Mouse (Mus musculus) bone marrow, adult 2 months (tissue): ENCODE measurements around the gene Rptor. TPM values are rescaled to one million over a fixed set of nuclear protein-coding genes. Genes with fewer than 3 reads are reported as not detected.

Experiments used
- H3K27ac ChIP-seq: fragments of 200-500 bp; 2 replicates; pipeline ENCODE4 v1.5.1; 2012; ENCODE audit warnings: low read depth, mild to moderate bottlenecking, control low read depth, inconsistent platforms, low read length; ENCODE audit not compliant: control insufficient read depth, poor library complexity, insufficient read depth
- H3K4me1 ChIP-seq: fragments of 200-500 bp; 2 replicates; pipeline ENCODE4 v1.6.1; 2011; ENCODE audit warnings: low read length; ENCODE audit not compliant: control insufficient read depth, insufficient read depth
- H3K4me3 ChIP-seq: fragments of 200-500 bp; replicated peaks from 2 replicates; pipeline ENCODE3; 2011; ENCODE audit warnings: mild to moderate bottlenecking, low read depth, low read length, control low read depth; ENCODE audit not compliant: control insufficient read depth
- CTCF ChIP-seq: fragments of 200-500 bp; IDR thresholded peaks from 2 replicates; pipeline ENCODE4 v1.5.1; 2011; ENCODE audit warnings: low read length, control low read depth; ENCODE audit not compliant: control insufficient read depth, insufficient read depth
- POLR2A ChIP-seq: fragments of 200-500 bp; IDR thresholded peaks from 2 replicates; pipeline ENCODE4 v1.6.1; 2011; ENCODE audit warnings: low read depth, mild to moderate bottlenecking, control low read depth, low read length, borderline replicate concordance; ENCODE audit not compliant: control insufficient read depth
- WGBS: fragments of 180-500 bp; shearing (Covaris S2); methylation state at CpG from one replicate; pipeline ENCODE4 v1.1.7; 2018; 5-methylcytosine and 5-hydroxymethylcytosine counted together
- polyA plus RNA-seq: library from polyadenylated mRNA; stranded (reverse); fragments of >200 nt; gene quantifications from 2 replicates; pipeline ENCODE4 v1.2.4, GENCODE M21; 2011; ENCODE audit warnings: low replicate concordance; ENCODE audit not compliant: missing spikeins, insufficient read depth, insufficient read length

The Rptor gene
- polyA plus RNA-seq, 1 experiment = 15.6 TPM

DNA sequence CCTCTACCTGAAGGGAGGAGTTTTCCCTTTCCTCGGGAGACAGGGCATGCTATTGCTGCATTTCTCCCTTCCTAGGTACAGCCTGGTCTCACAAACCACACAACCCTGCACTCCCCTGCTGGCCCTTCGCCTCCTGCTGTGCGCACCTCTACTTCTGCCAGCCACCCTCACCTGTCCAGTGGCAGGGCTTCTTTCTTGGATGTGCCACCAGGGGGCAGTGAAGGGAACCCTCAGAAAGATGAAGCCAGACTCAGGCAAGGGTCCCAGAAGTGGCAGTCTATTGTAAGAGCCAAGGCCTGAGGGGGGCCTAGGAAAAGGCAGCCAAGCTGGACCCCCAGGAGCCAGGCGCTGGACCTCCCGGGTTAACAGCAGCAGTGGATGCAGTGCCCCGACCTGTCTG is 332.8 kb downstream of the Rptor start:
- H3K27ac ChIP-seq = no peak overlapping the region
- H3K4me1 ChIP-seq = peaks cover 2% of the 10 kb centered on the region; the same call in 1 of the 2 replicates
- WGBS = 68% methylated on average over 6 of the region's 6 CpGs
- TF ChIP-seq POLR2A = no peak
- peak; percentile 81 for TF ChIP-seq CTCF
- no peak overlapping the region for H3K4me3 ChIP-seq

DNA sequence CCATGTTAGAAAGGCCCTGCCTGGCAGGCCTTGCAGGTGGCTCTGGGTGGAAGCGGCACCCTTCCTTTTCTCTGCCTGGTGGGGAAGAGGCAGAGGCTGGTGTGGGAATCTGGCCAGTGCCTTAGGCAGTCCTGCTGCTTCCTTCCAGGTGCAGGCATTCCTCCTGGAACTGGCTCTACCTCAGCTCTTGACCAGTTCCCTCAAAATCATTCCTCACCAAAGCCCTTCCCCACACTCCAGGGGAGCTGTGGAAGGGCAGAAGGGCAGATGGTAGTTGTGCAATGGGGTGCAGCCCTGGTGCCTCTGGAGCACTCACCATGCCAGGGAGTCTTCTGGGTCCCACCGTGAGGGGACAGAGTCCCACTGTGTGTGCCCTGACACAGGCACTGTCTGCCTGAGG is 333.8 kb downstream of the Rptor start:
- no peak overlapping the region for H3K27ac ChIP-seq

DNA sequence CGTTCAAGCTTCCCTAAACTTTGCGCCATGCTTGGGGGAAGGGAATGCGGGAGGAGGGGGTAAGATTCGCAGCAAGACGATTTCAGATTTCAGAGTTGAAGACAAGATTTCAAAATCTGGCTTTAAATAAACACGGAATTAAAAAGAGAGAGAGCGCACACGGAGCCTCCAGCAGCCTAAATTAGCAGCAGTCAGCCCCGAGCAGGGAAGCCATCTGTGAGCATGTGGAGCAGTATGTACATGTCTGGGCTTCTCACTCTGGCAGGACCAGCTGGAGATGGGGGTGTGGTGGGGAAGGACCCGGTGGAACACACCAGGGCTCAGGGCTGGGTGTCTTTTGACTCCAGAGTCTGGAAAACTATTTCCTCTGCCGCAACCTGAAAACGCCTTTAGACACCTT is 334.5 kb downstream of the Rptor start:
- Histone ChIP-seq H3K4me1 (peaks cover 2% of the 10 kb centered on the region; the same call in 1 of the 2 replicates), H3K4me3 (no peak overlapping the region), H3K27ac (no peak overlapping the region)
- TF ChIP-seq POLR2A (no peak), CTCF (no peak)
- WGBS = 48% methylated on average over 12 of the region's 12 CpGs

More for the DNA sequence above, 333.8 kb downstream of the Rptor start:
- TF ChIP-seq CTCF (no peak), POLR2A (no peak)
- H3K4me3 ChIP-seq = no peak overlapping the region
- peaks cover 2% of the 10 kb centered on the region; the same call in 1 of the 2 replicates for H3K4me1 ChIP-seq
- 60% methylated on average over 2 of the region's 2 CpGs for WGBS

DNA sequence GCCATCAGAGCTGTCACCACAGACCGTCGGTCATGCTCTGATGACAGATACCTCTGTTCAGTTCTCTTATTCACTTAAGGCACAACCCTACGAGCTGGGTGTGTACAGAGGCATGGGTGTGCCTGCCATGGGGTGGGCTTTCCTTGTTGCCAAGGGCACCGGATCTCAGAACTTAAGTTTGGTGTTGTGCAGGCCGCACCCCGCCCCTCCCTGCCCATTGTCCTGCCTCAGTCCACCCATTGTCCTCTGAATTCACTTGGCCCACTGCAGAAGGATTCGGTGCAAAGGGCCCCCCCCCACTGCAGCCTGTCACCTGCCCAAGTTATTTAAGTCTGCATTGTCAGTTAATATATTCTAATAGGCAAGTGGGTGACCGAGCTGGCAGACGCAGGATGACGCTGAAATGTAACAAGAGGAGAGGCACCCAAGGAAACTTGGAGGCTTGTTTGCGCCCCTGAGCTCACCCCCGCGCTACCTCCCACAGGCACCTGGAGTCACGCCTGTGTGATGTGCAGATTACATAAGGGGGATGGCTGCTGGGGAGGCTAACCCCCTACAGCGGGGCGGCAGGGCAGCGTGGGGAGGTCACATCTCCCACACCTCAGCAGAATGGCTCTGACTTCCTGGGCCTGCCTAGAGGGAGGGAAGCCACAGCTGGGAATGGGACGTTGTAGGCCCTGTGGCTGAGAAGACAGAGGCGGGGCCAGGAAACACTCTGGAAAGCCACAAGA is 335.2 kb downstream of the Rptor start:
- TF ChIP-seq CTCF (no peak), POLR2A (no peak)
- 40% methylated on average over 19 of the region's 19 CpGs for WGBS
- Histone ChIP-seq H3K4me1 (peaks cover 2% of the 10 kb centered on the region; the same call in 1 of the 2 replicates), H3K27ac (no peak overlapping the region), H3K4me3 (no peak overlapping the region)

DNA sequence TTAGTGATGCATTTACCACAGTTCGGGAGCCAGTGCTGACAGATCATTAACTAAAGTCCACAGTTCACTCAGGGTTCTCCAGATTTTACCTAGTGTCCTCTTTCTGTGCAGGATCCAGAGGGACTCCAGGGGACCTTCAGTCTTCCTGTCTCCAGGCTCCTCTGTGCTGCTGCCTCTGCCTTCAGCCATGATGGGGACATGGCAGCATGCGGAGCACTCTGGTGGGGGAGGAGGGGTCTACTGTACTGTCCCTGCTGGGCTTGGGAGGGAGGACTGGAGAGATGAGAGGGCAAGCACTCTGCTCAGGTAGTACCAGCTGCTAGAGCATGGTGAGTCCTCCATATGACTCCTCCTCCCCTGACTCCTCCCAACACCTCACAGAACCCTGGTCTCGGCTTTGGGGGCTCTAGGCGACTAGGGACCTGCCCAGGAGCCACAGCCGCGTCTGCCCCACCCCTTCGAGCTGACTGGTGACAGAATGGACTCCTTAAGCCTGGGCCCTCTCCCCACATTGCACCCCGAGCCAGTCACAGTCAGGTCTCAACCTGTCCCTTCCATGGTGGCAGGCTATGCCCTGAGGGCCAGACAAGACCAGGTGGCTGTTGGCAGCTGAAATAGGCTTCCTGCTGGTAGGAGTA is 336.5 kb downstream of the Rptor start:
- no peak overlapping the region for H3K4me3 ChIP-seq
- TF ChIP-seq CTCF (no peak), POLR2A (no peak)
- H3K27ac ChIP-seq = no peak overlapping the region
- peaks cover 2% of the 10 kb centered on the region; the same call in 1 of the 2 replicates for H3K4me1 ChIP-seq
- WGBS = 68% methylated on average over 8 of the region's 8 CpGs

DNA sequence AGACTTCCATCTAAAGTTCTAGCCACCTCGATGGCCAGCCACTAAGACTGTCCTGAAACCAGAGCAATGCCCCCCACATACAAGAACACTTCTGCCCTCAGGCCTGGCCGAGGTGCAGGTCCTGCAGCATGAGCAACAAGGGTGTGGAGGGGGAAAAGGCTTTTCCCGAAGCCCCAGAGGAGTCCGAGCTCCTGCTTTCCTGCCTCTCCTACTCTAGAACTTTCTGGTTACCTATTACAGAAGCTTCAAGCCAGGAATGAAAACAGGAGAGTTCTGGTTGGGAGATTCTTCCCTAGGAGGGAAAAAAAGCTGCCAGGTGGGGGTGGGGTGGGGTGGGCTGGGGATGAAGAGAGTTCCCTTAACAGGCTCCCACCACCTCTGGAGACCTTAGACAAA is 337.0 kb downstream of the Rptor start:
- Histone ChIP-seq H3K4me1 (peaks cover 2% of the 10 kb centered on the region), H3K4me3 (no peak overlapping the region), H3K27ac (no peak overlapping the region)
- TF ChIP-seq CTCF (no peak), POLR2A (no peak)
- WGBS = 71% methylated on average over 4 of the region's 4 CpGs

DNA sequence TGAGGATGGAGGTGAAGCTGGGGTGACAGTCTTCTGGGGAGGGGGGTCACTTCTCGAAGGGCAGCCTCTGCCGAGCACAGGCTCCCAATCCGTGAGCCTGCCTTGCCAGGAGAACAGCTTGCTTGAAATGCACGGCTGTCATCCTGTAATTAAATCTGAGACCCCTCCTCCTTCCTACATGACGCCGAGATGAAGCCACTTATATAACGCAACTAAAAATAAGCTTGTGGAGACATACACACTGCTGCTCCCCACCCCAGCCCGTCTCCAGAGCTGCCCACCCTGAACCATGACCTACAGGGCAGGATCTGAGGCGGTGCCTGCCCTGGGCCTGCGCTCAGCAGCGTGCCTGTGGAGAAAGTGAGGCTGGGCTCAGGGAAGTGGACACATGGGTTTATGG is 337.4 kb downstream of the Rptor start:
- H3K27ac ChIP-seq = no peak overlapping the region

DNA sequence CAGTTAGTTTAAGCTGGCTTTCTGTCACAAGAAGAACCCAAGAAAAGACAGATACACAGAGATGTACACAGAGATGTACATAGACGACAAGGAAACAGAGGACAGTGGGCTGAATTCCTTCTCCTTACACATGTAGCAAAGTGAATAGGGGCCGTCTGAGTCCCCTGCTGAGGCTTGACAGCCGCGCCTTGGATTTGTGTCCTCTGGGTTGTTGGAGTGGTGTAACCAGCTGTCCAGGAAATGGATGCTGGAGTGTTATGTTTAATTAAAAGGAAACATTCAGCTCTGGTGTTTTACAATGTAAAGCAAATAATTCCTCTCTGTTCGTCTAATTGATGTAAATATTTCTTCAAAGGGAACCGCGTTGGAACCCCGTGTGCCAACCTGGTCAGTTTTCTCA is 339.1 kb downstream of the Rptor start:
- H3K4me1 ChIP-seq = peaks cover 4% of the 10 kb centered on the region
- H3K27ac ChIP-seq = no peak overlapping the region
- TF ChIP-seq POLR2A (no peak), CTCF (no peak)
- WGBS = 21% methylated on average over 8 of the region's 8 CpGs
- H3K4me3 ChIP-seq = no peak overlapping the region

More for the DNA sequence above, 337.4 kb downstream of the Rptor start:
- 79% methylated on average over 11 of the region's 11 CpGs for WGBS
- Histone ChIP-seq H3K4me3 (no peak overlapping the region), H3K4me1 (peaks cover 4% of the 10 kb centered on the region)
- TF ChIP-seq POLR2A (no peak), CTCF (no peak)
